Mouse (Mus musculus) CH12.LX (cell line): ENCODE measurements at regions not wholly inside any gene's neighbourhood (a gene's known extent, or its start where the extent isn't known, plus 50 kb on each side); places are given as distances from the start of the nearest gene placed in this dataset.

ENCODE experiments used
- DNase-seq: peaks from one replicate; pipeline ENCODE4 v3.0.0-alpha.2; 2013; ENCODE audit errors: extremely low read depth
- H3K27ac ChIP-seq: 2 replicates; pipeline ENCODE4 v1.5.1; 2012; ENCODE audit warnings: low read depth, mild to moderate bottlenecking, control low read depth, moderate library complexity; ENCODE audit not compliant: insufficient read depth
- H3K27me3 ChIP-seq: replicated peaks from 2 replicates; pipeline ENCODE3; 2012; ENCODE audit warnings: inconsistent platforms
- H3K36me3 ChIP-seq, 2 experiments: replicated peaks in 1 of 2; 2 replicates each; pipeline versions ENCODE3 to v1.6.1; 2012; ENCODE audit warnings: inconsistent platforms in 1 of 2, low read length in 1 of 2, mild to moderate bottlenecking in 1 of 2, mixed read lengths in 1 of 2, moderate library complexity in 1 of 2; ENCODE audit not compliant: control insufficient read depth in 1 of 2, insufficient read depth in 1 of 2
- H3K4me1 ChIP-seq, 2 experiments: 2 replicates each; pipeline ENCODE4 v1.6.1; 2012; ENCODE audit warnings: inconsistent platforms in 1 of 2, moderate library complexity in 1 of 2; ENCODE audit not compliant: insufficient read depth in 2 of 2, control insufficient read depth in 1 of 2
- H3K4me2 ChIP-seq: 2 replicates; pipeline ENCODE4 v1.6.1; 2012; ENCODE audit warnings: low read depth, mild to moderate bottlenecking, control low read depth; ENCODE audit not compliant: poor library complexity, insufficient read depth, severe bottlenecking
- H3K4me3 ChIP-seq, 3 experiments: fragments of 150-350 bp in 1 of 3; sonication (generic) in 1 of 3; replicated peaks in 1 of 3; 2 replicates each; pipeline versions ENCODE3 to v1.5.1; 2011 to 2012; ENCODE audit warnings: low read depth in 2 of 3, low read length in 2 of 3, mild to moderate bottlenecking in 2 of 3, moderate library complexity in 2 of 3, control low read depth in 1 of 3, improper control_type of control experiment in 1 of 3, inconsistent platforms in 1 of 3, mixed read lengths in 1 of 3; ENCODE audit not compliant: poor library complexity in 1 of 3
- H3K79me2 ChIP-seq: replicated peaks from 2 replicates; pipeline ENCODE4 v1.6.1; 2012; ENCODE audit warnings: mild to moderate bottlenecking, moderate library complexity; ENCODE audit not compliant: control insufficient read depth, poor library complexity, insufficient read depth, severe bottlenecking; ENCODE audit errors: extremely low read depth
- H3K9ac ChIP-seq: 2 replicates; pipeline ENCODE4 v1.6.1; 2012; ENCODE audit warnings: low read depth, mild to moderate bottlenecking, control low read depth, moderate library complexity; ENCODE audit not compliant: insufficient read depth
- H3K9me3 ChIP-seq: replicated peaks from 2 replicates; pipeline ENCODE3; 2012; ENCODE audit warnings: low read length, inconsistent platforms, mixed read lengths
- BHLHE40 ChIP-seq: IDR thresholded peaks from 2 replicates; pipeline ENCODE4 v1.6.1; 2011; ENCODE audit warnings: mild to moderate bottlenecking, low read depth, low read length, improper control_type of control experiment
- CHD1 ChIP-seq: IDR thresholded peaks from 2 replicates; pipeline ENCODE4 v1.6.1; 2012; ENCODE audit warnings: low read depth, low read length, improper control_type of control experiment, inconsistent platforms
- CHD2 ChIP-seq: IDR thresholded peaks from 2 replicates; pipeline ENCODE4 v1.6.1; 2011; ENCODE audit warnings: low read length, improper control_type of control experiment
- ELF1 ChIP-seq: IDR thresholded peaks from 2 replicates; pipeline ENCODE4 v1.6.1; 2014; ENCODE audit warnings: low read depth, mild to moderate bottlenecking, inconsistent platforms, low read length, improper control_type of control experiment
- EP300 ChIP-seq: IDR thresholded peaks from 2 replicates; pipeline ENCODE4 v1.6.1; 2011; ENCODE audit warnings: low read length, improper control_type of control experiment
- GABPA ChIP-seq: IDR thresholded peaks from 2 replicates; pipeline ENCODE4 v1.6.1; 2012; ENCODE audit warnings: low read depth, low read length, improper control_type of control experiment, inconsistent platforms; ENCODE audit not compliant: insufficient replicate concordance
- JUND ChIP-seq: conservative IDR thresholded peaks from 2 replicates; pipeline ENCODE4 v1.6.1; 2011; ENCODE audit warnings: low read depth, low read length, improper control_type of control experiment
- KAT2A ChIP-seq: IDR thresholded peaks from 2 replicates; pipeline ENCODE4 v1.6.1; 2012; ENCODE audit warnings: low read length, improper control_type of control experiment, inconsistent platforms; ENCODE audit not compliant: insufficient replicate concordance
- MAZ ChIP-seq: IDR thresholded peaks from 2 replicates; pipeline ENCODE4 v1.6.1; 2012; ENCODE audit warnings: low read depth, mild to moderate bottlenecking, inconsistent platforms, low read length, improper control_type of control experiment, moderate library complexity
- MXI1 ChIP-seq: IDR thresholded peaks from 2 replicates; pipeline ENCODE4 v1.6.1; 2011; ENCODE audit warnings: mild to moderate bottlenecking, low read depth, low read length, improper control_type of control experiment
- MYC ChIP-seq: IDR thresholded peaks from 2 replicates; pipeline ENCODE4 v1.6.1; 2011; ENCODE audit warnings: low read depth, mild to moderate bottlenecking, improper control_type of control experiment, low read length
- NRF1 ChIP-seq: IDR thresholded peaks from 2 replicates; pipeline ENCODE4 v1.6.1; 2014; ENCODE audit warnings: low read depth, mild to moderate bottlenecking, inconsistent platforms, low read length, improper control_type of control experiment, moderate library complexity
- PAX5 ChIP-seq: IDR thresholded peaks from 2 replicates; pipeline ENCODE4 v1.6.1; 2012; ENCODE audit warnings: low read length, inconsistent platforms, mixed read lengths
- POLR2A ChIP-seq: IDR thresholded peaks from 2 replicates; pipeline ENCODE4 v1.6.1; 2011; ENCODE audit warnings: low read depth, mild to moderate bottlenecking, improper control_type of control experiment, low read length
- POLR2AphosphoS2 ChIP-seq: IDR thresholded peaks from 2 replicates; pipeline ENCODE4 v1.6.1; 2011; ENCODE audit warnings: low read depth, low read length, improper control_type of control experiment
- RCOR1 ChIP-seq: conservative IDR thresholded peaks from 2 replicates; pipeline ENCODE4 v1.6.1; 2012; ENCODE audit warnings: low read depth, mild to moderate bottlenecking, inconsistent platforms, low read length, improper control_type of control experiment
- SMC3 ChIP-seq: IDR thresholded peaks from 2 replicates; pipeline ENCODE4 v1.6.1; 2011; ENCODE audit warnings: low read depth, low read length, improper control_type of control experiment
- UBTF ChIP-seq: IDR thresholded peaks from 2 replicates; pipeline ENCODE4 v1.6.1; 2012; ENCODE audit warnings: low read depth, mild to moderate bottlenecking, inconsistent platforms, low read length, improper control_type of control experiment, moderate library complexity
- USF1 ChIP-seq: IDR thresholded peaks from 2 replicates; pipeline ENCODE4 v1.6.1; 2014; ENCODE audit warnings: low read depth, mild to moderate bottlenecking, inconsistent platforms, low read length, improper control_type of control experiment
- USF2 ChIP-seq: conservative IDR thresholded peaks from 2 replicates; pipeline ENCODE4 v1.6.1; 2011; ENCODE audit warnings: low read depth, low read length, improper control_type of control experiment
- ZC3H11A ChIP-seq: IDR thresholded peaks from 2 replicates; pipeline ENCODE4 v1.6.1; 2012; ENCODE audit warnings: low read depth, mild to moderate bottlenecking, inconsistent platforms, low read length, improper control_type of control experiment
- ZKSCAN1 ChIP-seq: IDR thresholded peaks from 2 replicates; pipeline ENCODE4 v1.6.1; 2012; ENCODE audit warnings: low read depth, inconsistent platforms, low read length, improper control_type of control experiment, borderline replicate concordance
- ZMIZ1 ChIP-seq: IDR thresholded peaks from 2 replicates; pipeline ENCODE4 v1.6.1; 2012; ENCODE audit warnings: low read depth, mild to moderate bottlenecking, inconsistent platforms, low read length, improper control_type of control experiment
- ZNF384 ChIP-seq: IDR thresholded peaks from 2 replicates; pipeline ENCODE4 v1.6.1; 2012; ENCODE audit warnings: low read depth, low read length, improper control_type of control experiment, inconsistent platforms
- dilution Hi-C: fragments of 300-500 bp; cut with MboI; formaldehyde crosslinking; loops from 2 replicates; pipeline ENCODE4 v1.14.3; 2020; ENCODE audit warnings: low sequenced_read_pairs; ENCODE audit not compliant: extremely low pct_unique_long_range_greater_than_20kb, extremely low pct_ligation_motif_present
- in situ Hi-C: fragments of 300-500 bp; cut with MboI; formaldehyde crosslinking; loops from 3 replicates; pipeline ENCODE4 v1.14.3; 2019; ENCODE audit warnings: low sequenced_read_pairs, low pct_ligation_motif_present, low pct_unique_long_range_greater_than_20kb, mixed read lengths

DNA sequence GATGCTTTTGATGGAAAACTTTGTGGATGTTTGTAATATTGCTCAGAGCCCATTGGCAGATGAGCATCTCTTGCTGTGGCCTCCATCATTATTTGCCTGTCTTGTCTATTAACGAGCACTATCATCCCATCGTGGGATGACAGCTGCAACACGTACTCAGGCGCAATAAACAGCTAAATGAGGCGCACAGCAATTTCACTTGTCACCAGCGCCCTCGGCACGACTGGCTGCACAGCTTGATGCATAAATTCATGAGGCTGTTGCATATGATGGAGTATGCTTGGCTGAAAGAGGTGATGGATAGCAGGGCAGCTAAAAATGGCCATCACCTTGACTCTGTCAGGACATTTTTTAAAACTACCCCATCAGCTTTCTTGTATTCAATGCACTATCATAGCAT lies 853.1 kb upstream of the Pou3f2 start:
- H3K9ac ChIP-seq: no peak overlapping the region

DNA sequence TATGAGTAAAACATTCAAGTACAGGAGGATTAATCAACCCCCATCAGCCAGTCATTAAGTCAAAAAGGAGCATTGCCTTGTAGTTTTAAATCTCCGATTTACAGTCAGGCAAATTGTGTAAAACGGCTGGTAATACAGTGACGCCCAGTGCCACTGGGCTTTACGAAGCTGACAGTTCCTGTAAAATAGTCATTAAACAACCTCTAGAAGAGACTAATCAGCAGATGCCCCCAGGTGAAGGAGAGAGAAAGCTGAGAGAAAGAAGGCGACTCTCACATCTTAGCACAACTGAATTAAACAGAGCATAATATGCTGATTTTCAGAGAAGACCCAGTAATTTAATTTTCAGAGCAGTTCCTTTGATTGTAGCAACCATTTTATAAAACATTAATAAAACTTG lies 850.3 kb upstream of the Pou3f2 start:
- Histone ChIP-seq H3K4me2 (no peak overlapping the region), H3K27me3 (no peaks in the 10 kb centered on the region), H3K27ac (no peak overlapping the region), H3K4me3 (no peak overlapping the region), H3K4me1 (no peaks in the 10 kb centered on the region), H3K9ac (no peak overlapping the region), H3K36me3 (no peaks in the 10 kb centered on the region), H3K9me3 (no peaks in the 10 kb centered on the region), H3K79me2 (no peaks in the 10 kb centered on the region)
- TF ChIP-seq ZKSCAN1: no peak
- TF ChIP-seq GABPA: no peak
- TF ChIP-seq MAZ: no peak
- TF ChIP-seq RCOR1: no peak
- TF ChIP-seq BHLHE40: no peak
- no peak for TF ChIP-seq KAT2A
- no peak for TF ChIP-seq EP300
- no peak for TF ChIP-seq PAX5
- no peak for TF ChIP-seq POLR2A
- TF ChIP-seq ZC3H11A: no peak
- DNase-seq: no peak
- dilution Hi-C loops (no loop called here), in situ Hi-C loops (no loop called here)

More for the DNA sequence above, 853.1 kb upstream of the Pou3f2 start:
- in situ Hi-C loops: no loop called here
- Histone ChIP-seq H3K4me2 (no peak overlapping the region), H3K79me2 (no peaks in the 10 kb centered on the region), H3K27ac (no peak overlapping the region), H3K27me3 (no peaks in the 10 kb centered on the region), H3K9me3 (no peaks in the 10 kb centered on the region), H3K4me1 (no peaks in the 10 kb centered on the region), H3K4me3 (no peak overlapping the region), H3K36me3 (no peaks in the 10 kb centered on the region)
- no peak for DNase-seq
- dilution Hi-C loops: no loop called here
- TF ChIP-seq UBTF (no peak), MAZ (no peak), CHD2 (no peak), MXI1 (no peak), JUND (no peak)

DNA sequence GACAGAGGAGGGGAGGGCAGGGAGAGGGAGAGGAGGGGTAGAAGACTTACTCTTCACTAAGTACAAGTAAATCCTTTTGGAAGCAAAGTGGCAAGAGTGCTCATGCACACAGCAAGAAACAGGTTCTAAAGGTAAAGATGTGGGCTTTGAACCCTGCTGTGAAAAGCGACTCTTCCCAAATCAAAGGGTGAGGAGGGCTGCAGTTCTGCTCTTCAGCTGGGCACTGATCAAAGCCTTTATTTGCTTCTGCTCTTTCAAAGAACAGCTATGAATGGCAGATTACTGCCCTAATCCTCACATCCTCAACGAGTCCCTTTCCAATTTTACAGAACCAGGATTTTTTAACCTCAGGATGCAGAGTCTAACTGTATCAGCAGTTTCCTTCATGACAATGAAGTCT lies 812.5 kb upstream of the Pou3f2 start:
- H3K4me1 ChIP-seq: peaks cover 0 to 5% of the 10 kb centered on the region in 2 experiments; a peak in 1 of 4 replicates
- no peaks in the 10 kb centered on the region for H3K36me3 ChIP-seq
- DNase-seq: no peak
- H3K27ac ChIP-seq: no peak overlapping the region
- no peaks in the 10 kb centered on the region for H3K27me3 ChIP-seq
- in situ Hi-C loops: no loop called here
- H3K9me3 ChIP-seq: no peaks in the 10 kb centered on the region
- no peak overlapping the region for H3K4me3 ChIP-seq
- TF ChIP-seq ZMIZ1 (no peak), POLR2AphosphoS2 (no peak), ZKSCAN1 (no peak), BHLHE40 (no peak), USF2 (no peak), CHD1 (no peak), EP300 (no peak), ELF1 (no peak), PAX5 (no peak), SMC3 (no peak), CHD2 (no peak), MAZ (no peak), NRF1 (no peak), ZNF384 (no peak), JUND (no peak), KAT2A (no peak), MYC (no peak), USF1 (no peak)
- H3K4me2 ChIP-seq: no peak overlapping the region
- dilution Hi-C loops: no loop called here
- H3K79me2 ChIP-seq: no peaks in the 10 kb centered on the region
- H3K9ac ChIP-seq: no peak overlapping the region
